Mouse (Mus musculus) heart, embryonic 10.5 days (tissue): Measurements from ENCODE around the gene Wipi1. TPM values are rescaled to one million over a fixed set of nuclear protein-coding genes. Genes with fewer than 3 reads are reported as not detected.

Source experiments
- DNase-seq: peaks from one replicate; pipeline ENCODE4 v3.0.0-alpha.2; 2017; ENCODE audit warnings: low spot score
- H3K27ac ChIP-seq: fragments of 300-500 bp; sonication (generic); 2 replicates; pipeline ENCODE4 v1.5.1; 2016; ENCODE audit warnings: mild to moderate bottlenecking
- H3K27me3 ChIP-seq: fragments of 300-500 bp; sonication (generic); 2 replicates; pipeline ENCODE4 v1.6.1; 2016; ENCODE audit warnings: mild to moderate bottlenecking; ENCODE audit not compliant: poor library complexity, insufficient read depth, severe bottlenecking
- H3K36me3 ChIP-seq: fragments of 300-500 bp; sonication (generic); 2 replicates; pipeline ENCODE4 v1.6.1; 2016; ENCODE audit warnings: mild to moderate bottlenecking, moderate library complexity
- H3K4me1 ChIP-seq: fragments of 300-500 bp; sonication (generic); 2 replicates; pipeline ENCODE4 v1.6.1; 2016; ENCODE audit warnings: mild to moderate bottlenecking
- H3K4me3 ChIP-seq: fragments of 300-500 bp; sonication (generic); 2 replicates; pipeline ENCODE4 v1.5.1; 2016; ENCODE audit warnings: mild to moderate bottlenecking, moderate library complexity
- H3K9me3 ChIP-seq: fragments of 300-500 bp; sonication (generic); 2 replicates; pipeline ENCODE4 v1.6.1; 2016; ENCODE audit warnings: mild to moderate bottlenecking, moderate library complexity
- WGBS: fragments of 180-500 bp; shearing (Covaris S2); methylation state at CpG from one replicate; pipeline ENCODE4 v1.1.7; 2016; 5-methylcytosine and 5-hydroxymethylcytosine counted together
- polyA plus RNA-seq: library from polyadenylated mRNA; unstranded; fragments of >200 nt; fragmentation: Nextera tagmentation; extraction: Ambion mirVana; gene quantifications from 2 replicates; pipeline ENCODE4 v1.2.1, GENCODE M21; 2016

Gene Wipi1
- polyA plus RNA-seq, 1 experiment from 2014 or later = 29.8 TPM

DNA sequence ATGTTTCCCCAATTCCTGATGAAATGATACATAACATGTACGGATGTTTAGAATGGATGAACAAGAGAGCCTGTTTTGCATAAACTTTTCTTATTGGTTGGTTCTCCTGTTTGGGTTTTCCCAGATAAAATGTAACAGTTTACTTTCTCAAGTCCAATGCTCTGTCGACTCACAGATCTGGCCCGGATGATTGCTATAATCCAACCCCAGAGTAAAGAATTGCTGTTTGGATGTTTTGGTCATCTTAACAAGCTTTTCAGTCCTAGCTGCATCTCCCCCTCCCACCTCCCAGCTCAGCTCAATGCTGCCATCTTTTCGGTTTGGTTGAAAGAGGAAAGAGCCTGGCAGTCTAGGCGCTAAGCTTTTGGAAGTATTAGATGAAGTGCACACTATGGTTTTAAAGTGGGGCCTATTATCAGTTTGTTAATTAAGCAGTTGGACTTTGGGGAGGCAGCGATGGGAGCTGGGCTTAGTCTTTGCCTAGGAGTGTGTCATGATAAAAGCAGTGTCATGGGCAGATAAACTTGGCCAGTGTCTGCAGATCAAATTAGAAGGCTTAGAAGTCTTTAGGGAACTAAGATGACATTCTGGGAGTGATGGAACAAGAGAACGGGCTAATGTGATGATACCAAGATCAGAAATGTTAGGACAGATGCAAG, 1.2 kb upstream of the Wipi1 start:
- Histone ChIP-seq H3K36me3 (no peaks in the 10 kb centered on the region), H3K27me3 (no peaks in the 10 kb centered on the region), H3K9me3 (no peaks in the 10 kb centered on the region), H3K4me1 (peaks cover 41% of the 10 kb centered on the region), H3K4me3 (no peak overlapping the region), H3K27ac (no peak overlapping the region)
- 53% methylated on average over 7 of the region's 7 CpGs for WGBS
- no peak for DNase-seq

DNA sequence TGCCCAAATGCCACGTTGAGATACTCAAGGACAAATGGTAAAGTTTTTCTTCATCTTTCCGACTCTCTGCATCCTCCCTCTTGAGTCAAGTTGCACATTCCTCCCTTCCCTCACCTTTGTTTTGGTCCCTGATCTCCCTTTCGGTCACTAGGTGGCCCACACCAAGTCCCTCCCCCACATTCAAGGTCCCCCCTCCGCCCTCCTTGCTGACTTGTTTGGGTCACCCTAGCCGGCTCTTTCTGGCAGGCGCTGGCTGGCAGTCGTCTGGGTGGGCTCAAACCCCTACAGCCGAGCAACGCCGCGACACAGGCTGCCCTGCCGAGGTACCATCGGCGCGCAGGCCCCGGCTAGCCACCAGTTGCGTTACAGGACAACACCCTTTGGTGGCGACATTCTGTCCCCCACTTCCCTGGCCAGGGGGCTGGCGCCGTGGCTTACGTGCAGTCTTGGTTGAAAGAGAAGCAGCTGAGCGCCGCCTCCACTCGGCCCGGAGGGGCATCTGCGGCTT, 918 bp downstream of the Wipi1 start:
- Histone ChIP-seq H3K4me3 (peak overlapping the region; percentile 84), H3K9me3 (no peaks in the 10 kb centered on the region), H3K27ac (peak overlapping the region; percentile 94), H3K27me3 (no peaks in the 10 kb centered on the region), H3K4me1 (peaks cover 35% of the 10 kb centered on the region), H3K36me3 (no peaks in the 10 kb centered on the region)
- 0% methylated on average over 26 of the region's 26 CpGs for WGBS
- DNase-seq = no peak

DNA sequence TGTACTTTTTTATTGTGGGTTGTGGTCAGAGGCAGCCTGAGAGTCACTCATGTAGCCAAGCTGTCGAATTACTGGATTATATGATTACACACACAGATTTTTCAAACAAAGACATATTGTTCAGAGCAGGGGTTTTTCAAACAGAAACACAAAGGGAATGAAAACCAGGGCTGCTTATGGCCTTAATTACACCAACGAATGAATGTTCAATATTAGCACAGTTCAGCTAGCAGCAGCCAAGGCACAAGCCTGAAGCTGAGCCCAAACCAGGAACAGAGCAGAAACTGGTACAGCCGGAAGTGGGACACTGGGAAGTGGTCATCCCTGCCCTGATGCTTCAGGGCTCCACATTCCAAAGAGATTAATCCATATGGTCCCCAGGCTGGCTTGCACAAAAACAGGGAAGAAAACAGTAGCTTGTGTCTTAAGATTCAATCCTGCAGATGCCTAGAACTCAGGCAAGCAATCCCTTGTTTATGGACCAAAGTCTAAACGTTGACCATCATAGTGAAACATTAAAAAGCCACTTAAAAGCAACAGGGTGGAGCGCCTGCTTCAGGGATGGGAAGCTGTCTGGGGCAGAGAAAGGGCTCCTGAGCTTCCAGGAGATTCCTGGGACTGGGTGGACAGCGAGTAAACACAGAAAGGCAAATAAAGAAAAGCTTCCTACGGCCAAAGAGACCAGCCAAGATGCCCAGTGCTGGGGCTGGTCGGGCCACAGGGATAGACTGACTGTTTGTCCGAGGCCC, 1.5 kb downstream of the Wipi1 start:
- DNase-seq = no peak
- Histone ChIP-seq H3K27me3 (no peaks in the 10 kb centered on the region), H3K27ac (peak overlapping the region; percentile 94), H3K4me3 (peak overlapping the region; percentile 84), H3K36me3 (no peaks in the 10 kb centered on the region), H3K4me1 (peaks cover 36% of the 10 kb centered on the region), H3K9me3 (no peaks in the 10 kb centered on the region)
- 18% methylated on average over 9 of the region's 9 CpGs for WGBS

DNA sequence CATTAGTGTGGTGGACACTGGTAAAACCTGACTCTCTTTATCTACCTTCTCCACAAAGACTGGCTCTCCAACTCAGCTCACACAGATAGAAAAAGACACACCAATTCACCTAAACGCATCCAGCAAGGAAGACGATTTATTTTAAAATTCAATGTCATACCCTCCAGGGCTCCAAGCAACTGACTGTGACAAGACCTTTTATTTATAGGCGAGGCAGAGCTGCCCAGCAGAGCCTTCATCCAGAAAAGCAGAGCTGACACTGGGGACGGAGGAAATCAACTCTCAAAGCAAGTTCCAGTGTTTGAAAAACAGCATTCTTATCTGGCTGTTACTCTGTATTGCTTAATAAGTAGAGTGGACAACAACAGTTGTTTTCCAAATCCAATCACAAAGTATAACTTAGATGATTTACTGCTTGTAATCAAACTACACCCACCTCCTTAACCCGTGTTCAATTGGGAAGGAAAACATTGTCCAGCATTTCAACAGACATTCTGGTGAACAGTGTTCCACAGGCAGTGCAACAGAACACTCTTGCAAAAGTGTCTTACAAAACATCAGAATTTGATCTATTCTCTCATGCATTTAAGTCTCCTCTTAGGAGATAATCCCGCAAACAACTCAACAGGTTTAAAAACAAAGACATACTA, 2.7 kb downstream of the Wipi1 start:
- H3K4me1 ChIP-seq = peaks cover 36% of the 10 kb centered on the region
- no peaks in the 10 kb centered on the region for H3K9me3 ChIP-seq
- WGBS = 66% methylated on average over 6 of the region's 6 CpGs
- no peaks in the 10 kb centered on the region for H3K27me3 ChIP-seq
- no peak overlapping the region for H3K27ac ChIP-seq
- peaks cover 3% of the 10 kb centered on the region; the same call in 1 of the 2 replicates for H3K36me3 ChIP-seq
- H3K4me3 ChIP-seq = no peak overlapping the region
- DNase-seq = no peak

DNA sequence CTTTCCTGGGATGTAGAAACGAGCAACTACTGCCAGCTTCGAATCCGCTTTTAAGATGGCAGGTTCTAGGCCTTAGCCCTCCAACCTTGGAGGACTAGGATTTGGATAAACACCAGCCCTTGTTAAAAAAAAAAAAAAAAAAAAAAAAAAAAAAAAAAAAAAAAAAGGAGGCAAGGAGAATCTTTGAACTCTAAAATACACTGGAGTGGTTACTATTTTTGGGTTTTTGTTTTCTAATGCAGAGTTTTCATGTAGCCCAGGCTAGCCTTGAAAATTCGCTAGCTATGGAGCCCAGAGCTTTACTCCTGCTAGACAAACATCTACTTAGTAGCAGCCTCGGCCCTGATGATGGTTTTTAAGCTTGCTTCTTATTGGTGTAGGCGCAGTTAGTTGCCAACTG, 4.2 kb downstream of the Wipi1 start:
- 80% methylated on average over 6 of the region's 6 CpGs for WGBS
- Histone ChIP-seq H3K9me3 (no peaks in the 10 kb centered on the region), H3K27ac (no peak overlapping the region), H3K4me1 (peaks cover 36% of the 10 kb centered on the region), H3K4me3 (no peak overlapping the region), H3K36me3 (peaks cover 17% of the 10 kb centered on the region), H3K27me3 (no peaks in the 10 kb centered on the region)
- DNase-seq = no peak

DNA sequence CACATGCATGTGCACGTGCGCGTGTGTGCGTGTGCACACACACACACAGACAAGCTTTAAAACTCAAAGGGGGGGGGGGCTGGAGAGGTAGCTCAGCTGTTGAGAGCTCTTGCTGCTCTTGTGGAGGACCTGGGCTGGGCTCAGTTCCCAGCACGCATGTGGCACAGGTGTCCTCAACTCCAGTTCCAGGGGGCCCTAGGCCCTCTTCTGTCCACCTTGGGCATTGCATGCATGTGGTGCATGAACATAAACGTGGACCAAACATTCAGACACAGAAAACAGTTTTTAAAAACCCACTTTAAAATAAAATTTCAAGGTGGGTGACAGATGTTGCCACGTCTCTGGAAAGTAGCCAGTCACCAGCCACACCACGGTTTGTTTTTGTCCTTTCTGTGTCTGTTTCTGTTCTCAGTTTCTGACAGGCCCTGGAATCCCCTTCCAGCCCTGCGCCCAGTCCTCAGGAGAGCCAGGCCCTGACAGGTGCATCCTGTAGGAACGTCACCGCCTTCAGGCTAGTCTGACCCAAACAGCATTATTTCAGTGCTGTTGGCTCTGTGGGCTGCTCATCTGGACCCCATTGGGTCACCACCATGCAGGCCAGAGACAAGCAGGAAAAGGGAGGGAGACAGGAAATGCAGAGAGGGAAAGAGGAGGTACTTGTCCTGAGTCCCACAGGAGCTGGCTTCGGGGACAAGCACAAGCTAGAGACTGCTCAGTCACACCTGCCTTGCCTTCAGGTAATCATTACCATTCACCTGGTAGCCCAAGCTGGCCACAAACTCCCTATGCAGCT, 12.8 kb downstream of the Wipi1 start:
- Histone ChIP-seq H3K4me3 (no peak overlapping the region), H3K27ac (no peak overlapping the region), H3K4me1 (peaks cover under 1% of the 10 kb centered on the region; the same call in 1 of the 2 replicates), H3K27me3 (no peaks in the 10 kb centered on the region), H3K9me3 (no peaks in the 10 kb centered on the region), H3K36me3 (peaks cover 88% of the 10 kb centered on the region)
- no peak for DNase-seq
- WGBS = 87% methylated on average over 12 of the region's 12 CpGs

DNA sequence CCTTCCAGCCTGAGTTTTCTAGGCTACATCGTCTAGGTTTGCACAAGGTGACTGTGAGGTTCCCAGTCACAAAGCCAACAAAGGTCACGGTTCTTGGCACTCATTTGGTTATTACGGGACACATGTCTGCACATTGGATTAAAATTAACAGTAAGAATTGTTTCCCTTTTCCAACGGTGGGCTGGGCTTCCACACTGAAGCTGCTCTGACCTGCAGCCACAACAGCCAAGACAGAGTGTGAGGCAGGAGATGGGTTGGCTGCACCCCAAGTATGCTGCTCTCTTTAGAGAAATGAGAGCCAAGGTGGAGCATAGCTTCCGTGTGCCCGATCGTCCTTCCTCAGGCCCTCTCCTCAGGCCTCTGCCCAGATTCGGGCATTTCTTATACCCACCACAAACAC, 17.0 kb downstream of the Wipi1 start:
- WGBS = 89% methylated on average over 8 of the region's 8 CpGs
- no peak overlapping the region for H3K4me3 ChIP-seq
- peaks cover 46% of the 10 kb centered on the region for H3K36me3 ChIP-seq
- H3K27me3 ChIP-seq = no peaks in the 10 kb centered on the region
- H3K9me3 ChIP-seq = no peaks in the 10 kb centered on the region
- DNase-seq = no peak
- H3K27ac ChIP-seq = no peak overlapping the region
- peaks cover 15% of the 10 kb centered on the region; the same call in 1 of the 2 replicates for H3K4me1 ChIP-seq

DNA sequence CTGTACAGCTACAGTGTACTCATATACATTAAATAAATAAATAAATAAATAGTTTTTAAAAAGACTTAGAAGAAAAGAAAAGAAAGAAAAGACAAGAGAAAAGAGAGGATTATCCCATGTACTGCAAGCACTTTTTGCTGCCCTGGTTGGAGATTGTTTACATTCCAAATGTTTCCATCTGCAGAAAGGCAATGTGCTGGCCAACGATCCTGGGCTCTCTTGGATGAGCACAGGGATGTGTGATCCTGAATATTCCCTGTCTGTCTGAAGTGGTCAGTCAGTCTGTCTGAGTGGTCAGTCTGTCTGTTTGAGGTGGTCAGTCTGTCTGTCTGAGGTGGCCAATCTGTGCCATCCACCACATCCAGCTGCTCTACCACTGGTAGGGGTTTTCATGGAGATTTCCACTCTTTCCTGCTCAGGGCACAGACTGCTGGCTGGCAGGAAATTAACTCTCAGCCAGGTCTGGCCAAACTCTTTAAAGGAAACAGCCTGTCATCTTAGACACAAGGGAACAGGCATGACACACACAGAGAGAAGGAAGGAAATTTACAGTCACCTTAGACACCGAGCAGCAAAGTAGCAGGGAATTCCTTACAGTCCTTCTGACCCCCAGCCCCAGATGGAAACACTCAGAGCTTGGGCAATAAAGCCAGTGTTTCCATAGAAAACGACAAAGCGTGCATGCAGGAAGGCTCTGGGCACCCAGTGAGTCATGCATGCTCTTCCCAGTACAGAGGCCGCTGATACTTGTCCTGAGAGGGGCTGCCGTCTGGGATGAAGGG, 18.4 kb downstream of the Wipi1 start:
- WGBS = 57% methylated on average over 6 of the region's 6 CpGs
- peaks cover 32% of the 10 kb centered on the region for H3K36me3 ChIP-seq
- peak overlapping the region; percentile 63 for H3K27ac ChIP-seq
- no peak overlapping the region for H3K4me3 ChIP-seq
- H3K9me3 ChIP-seq = no peaks in the 10 kb centered on the region
- H3K27me3 ChIP-seq = no peaks in the 10 kb centered on the region
- peaks cover 19% of the 10 kb centered on the region for H3K4me1 ChIP-seq
- DNase-seq = no peak

DNA sequence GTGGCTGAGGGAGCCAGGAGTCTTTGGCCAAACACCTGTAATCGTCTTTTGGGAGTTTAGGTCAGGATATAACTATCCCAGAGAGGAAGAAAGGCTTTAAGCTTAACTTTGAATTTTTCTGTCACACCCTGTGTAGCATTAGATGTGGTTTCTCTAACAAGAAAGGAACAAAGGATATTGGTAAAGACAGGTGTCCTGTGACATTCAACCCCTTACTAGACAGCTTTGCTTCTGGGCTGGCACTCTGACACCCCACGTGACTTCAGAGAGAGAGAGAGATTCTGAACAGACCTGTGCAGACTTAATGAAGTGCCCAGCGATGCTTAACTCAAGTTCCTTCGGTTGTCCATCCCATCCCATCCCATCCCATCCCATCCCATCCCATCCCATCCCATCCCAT, 20.3 kb downstream of the Wipi1 start:
- Histone ChIP-seq H3K27ac (no peak overlapping the region), H3K27me3 (no peaks in the 10 kb centered on the region), H3K9me3 (no peaks in the 10 kb centered on the region), H3K36me3 (peaks cover 18% of the 10 kb centered on the region), H3K4me1 (peaks cover 34% of the 10 kb centered on the region), H3K4me3 (no peak overlapping the region)
- DNase-seq = no peak
- 85% methylated on average over 4 of the region's 4 CpGs for WGBS

DNA sequence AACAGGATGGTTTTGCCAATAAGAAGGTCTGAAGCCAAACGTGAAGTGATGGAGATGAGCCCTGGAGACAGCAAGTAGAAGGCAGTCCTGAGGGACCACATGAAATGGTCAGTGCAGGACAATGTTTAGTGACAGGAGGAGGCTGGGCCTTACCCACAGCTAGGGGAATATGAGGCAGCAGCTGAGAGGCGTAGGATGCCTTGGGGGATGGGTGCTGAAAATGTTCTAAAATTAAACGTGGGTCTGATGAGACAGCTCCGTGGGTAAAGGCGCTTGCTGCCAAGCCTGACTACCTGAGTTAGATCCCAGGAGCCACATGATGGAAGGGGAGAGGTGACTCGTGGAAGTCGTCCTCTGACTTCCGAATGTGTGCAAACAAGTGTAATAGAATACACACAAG, 21.8 kb downstream of the Wipi1 start:
- Histone ChIP-seq H3K27me3 (no peaks in the 10 kb centered on the region), H3K27ac (no peak overlapping the region), H3K9me3 (no peaks in the 10 kb centered on the region), H3K36me3 (peaks cover 8% of the 10 kb centered on the region), H3K4me3 (no peak overlapping the region), H3K4me1 (peaks cover 34% of the 10 kb centered on the region)
- WGBS = 52% methylated on average over 8 of the region's 8 CpGs
- no peak for DNase-seq

DNA sequence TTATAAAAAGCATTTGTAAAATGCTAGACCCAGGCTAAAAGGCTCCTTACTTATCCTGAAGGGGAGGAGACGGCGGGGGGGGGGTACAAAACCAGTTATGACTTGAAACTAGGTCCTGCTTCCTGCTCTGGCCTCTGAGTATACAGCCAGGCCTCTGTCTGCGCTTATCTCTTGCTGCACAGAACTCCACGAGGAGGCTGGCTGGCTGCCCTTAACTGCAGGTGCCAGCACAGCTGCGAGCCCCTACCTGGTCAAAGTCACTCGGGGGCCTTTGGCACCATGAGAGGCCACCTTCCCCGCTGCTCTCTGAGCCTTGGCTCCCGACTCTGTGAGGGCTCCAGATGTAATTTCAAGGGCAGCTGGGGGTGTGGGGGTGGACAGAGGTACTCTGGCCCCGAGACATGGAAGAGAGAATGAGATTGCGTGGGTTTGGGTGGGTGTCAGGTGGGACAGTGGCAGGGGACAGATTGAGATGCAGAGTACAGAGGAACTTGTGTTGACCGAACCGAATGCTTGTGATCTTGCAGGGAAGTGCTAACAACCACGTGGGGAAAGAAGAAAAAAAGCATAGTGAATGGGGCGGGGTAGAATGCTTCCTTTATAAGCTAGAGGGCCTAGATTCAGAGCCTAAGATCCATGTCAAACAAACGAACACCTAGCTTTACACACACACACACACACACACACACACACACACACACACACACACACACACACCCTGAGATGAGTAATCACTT, 24.0 kb downstream of the Wipi1 start:
- H3K36me3 ChIP-seq = peaks cover 7% of the 10 kb centered on the region
- no peaks in the 10 kb centered on the region for H3K9me3 ChIP-seq
- peak overlapping the region; percentile 73 for H3K27ac ChIP-seq
- peak overlapping the region; percentile 27; the same call in 1 of the 2 replicates for H3K4me3 ChIP-seq
- peaks cover 26% of the 10 kb centered on the region for H3K4me1 ChIP-seq
- no peaks in the 10 kb centered on the region for H3K27me3 ChIP-seq
- peak; percentile 89 for DNase-seq
- WGBS = 52% methylated on average over 15 of the region's 15 CpGs
